Mouse (Mus musculus) central nervous system, embryonic 18 days (tissue): ENCODE data around the gene A830005F24Rik. TPM values are rescaled to one million over a fixed set of nuclear protein-coding genes. Genes with fewer than 3 reads are reported as not detected.

ENCODE experiments used
- polyA plus RNA-seq: library from polyadenylated mRNA; depleted of rRNA; stranded (reverse); fragments of >200 nt; gene quantifications from 2 replicates; pipeline ENCODE4 v1.2.3, GENCODE M21; 2012; rRNA removed

The A830005F24Rik gene
- polyA plus RNA-seq, result 1.4 and 1.8 TPM in 2 replicates

DNA sequence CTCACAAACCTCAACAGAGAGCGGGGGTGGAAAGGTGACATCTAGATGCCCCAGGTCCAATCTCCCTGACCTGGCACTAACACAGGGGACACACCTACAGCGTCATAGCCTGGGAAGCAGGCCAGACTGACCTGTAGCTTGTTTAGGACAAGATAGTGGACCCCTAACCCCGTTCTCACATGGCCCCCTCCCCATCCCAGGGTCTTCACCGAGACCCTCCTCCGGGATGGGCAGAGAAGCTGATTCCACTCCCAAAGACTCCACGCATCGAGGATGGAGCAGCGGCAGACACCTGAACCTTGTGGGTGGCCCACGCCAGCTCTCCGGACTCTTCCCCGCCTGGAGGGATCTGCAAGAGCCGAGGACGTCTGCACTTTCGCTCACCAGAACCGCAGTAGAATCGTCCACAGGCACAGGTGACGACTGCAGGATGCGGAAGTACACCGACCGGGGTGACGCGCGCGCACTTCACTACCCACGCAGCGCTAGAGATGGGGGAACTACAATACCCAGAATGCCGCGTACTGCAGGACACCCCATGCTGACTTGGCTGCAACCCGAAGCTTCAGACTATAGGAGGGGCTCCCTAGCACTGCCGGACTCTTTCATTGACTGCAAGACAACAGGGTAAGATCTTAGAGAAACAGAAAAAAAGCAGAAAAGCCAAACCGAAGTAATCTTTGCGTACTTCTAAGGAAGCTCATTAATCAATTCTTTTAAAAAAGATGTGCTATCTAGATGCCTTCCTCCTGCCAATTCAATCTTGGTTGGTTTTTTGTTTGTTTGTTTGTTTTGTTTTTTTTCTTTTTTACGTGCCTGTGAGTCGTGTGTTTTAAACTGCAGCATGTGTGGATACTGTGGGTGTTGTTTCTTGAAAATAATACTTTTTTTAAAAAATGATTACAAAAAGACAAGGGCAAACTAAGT, at the start of gene A830005F24Rik, which contains the start of gene Zfp169:
TSS of gene A830005F24Rik (plus strand) at position 568 of the 927 bp plus-strand sequence.
TSS of gene Zfp169 (minus strand) at position 449 of the 927 bp plus-strand sequence.

Other genes with a start within 250 kb of the A830005F24Rik start
- gene Zfp169, start 119 bp upstream of the A830005F24Rik start, polyA plus RNA-seq, result 12.6 and 13.4 TPM in 2 replicates
- 14.5 and 15.0 TPM in 2 replicates for gene Ptpdc1, start 112.1 kb downstream of the A830005F24Rik start, polyA plus RNA-seq
- gene Barx1, start 149.4 kb downstream of the A830005F24Rik start, polyA plus RNA-seq, result 0.10 and 0.94 TPM in 2 replicates